Mouse (Mus musculus): ENCODE data around the gene Cdkn3.

DNA sequence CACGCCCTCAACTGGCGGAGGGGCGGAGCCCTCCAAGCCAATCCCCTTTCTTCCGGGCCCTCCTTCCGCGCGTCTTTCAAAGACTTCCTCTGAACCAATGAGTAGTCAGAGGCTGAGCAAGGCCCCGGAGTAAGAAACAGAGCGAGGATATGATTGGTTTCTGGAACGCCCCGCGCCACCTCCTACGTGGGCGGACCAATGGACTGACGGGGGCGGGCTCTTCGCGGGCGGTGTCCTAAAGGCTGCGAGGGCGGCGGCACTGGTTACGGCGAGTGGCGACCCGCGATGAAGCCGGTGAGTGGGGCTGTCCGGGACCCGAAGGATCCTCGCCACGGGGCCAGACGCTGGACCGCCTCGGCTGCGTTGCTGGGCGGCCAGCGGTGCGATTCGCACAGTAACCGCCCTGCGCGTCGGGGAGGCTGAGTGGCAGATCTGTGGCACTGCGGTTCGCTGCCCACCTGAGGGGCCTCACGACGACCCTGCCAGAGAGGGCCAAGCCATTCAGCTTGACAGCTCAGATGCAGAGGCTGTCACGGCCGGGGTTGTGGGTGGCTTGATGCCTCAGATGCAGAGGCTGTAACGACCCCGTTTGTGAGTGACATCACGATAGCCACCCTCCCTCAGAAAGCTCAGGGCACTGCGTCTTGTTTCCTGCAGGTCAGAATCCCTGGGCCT lies at the start of gene Cdkn3:
- TF ChIP-seq CTCF (IDR thresholded peaks at IDR 0.05; ENCODE audit: borderline replicate concordance, extremely low read depth, insufficient read depth, insufficient read length) (no peak), POLR2A (IDR thresholded peaks at IDR 0.05; ENCODE audit: borderline replicate concordance, extremely low read depth, insufficient read depth, insufficient read length, poor library complexity, severe bottlenecking) (0 out of 2 replicates have a peak, but pooled peaks have one; percentile 11)

All from brain, embryonic 14.5 days (tissue).